Mouse (Mus musculus): Measurements from ENCODE around the gene Ccdc77. TPM values are rescaled to one million over a fixed set of nuclear protein-coding genes. Genes with fewer than 3 reads are reported as not detected.

Ccdc77 gene
- total and polyA plus RNA-seq, 3 experiments = 18.2 to 25.2 (median 21.0) TPM

GRCm38 (mm10) chr6:120324295-120324927 lies 39.8 kb downstream of the Ccdc77 start:
- Histone ChIP-seq H3K79me2 (replicated peaks; ENCODE audit: control insufficient read depth, extremely low read depth, insufficient read depth, poor library complexity, severe bottlenecking) (no peaks in the 10 kb centered on the region), H3K27me3 (replicated peaks) (no peaks in the 10 kb centered on the region), H3K4me3 (replicated peaks in 1 of 3; ENCODE audit: low read depth in 2 of 3, low read length in 2 of 3, poor library complexity in 1 of 3) (no peak overlapping the region), H3K4me2 (ENCODE audit: insufficient read depth, low read depth, poor library complexity, severe bottlenecking) (no peak overlapping the region), H3K4me1 (ENCODE audit: control insufficient read depth in 1 of 2, insufficient read depth in 2 of 2) (peaks cover 0 to 5% of the 10 kb centered on the region in 2 experiments; a peak in 1 of 4 replicates), H3K9ac (ENCODE audit: insufficient read depth, low read depth) (no peak overlapping the region), H3K9me3 (replicated peaks; ENCODE audit: low read length) (no peaks in the 10 kb centered on the region), H3K27ac (ENCODE audit: insufficient read depth, low read depth) (no peak overlapping the region), H3K36me3 (replicated peaks in 1 of 2; ENCODE audit: control insufficient read depth in 1 of 2, insufficient read depth in 1 of 2, low read length in 1 of 2) (peaks cover 26 to 44% of the 10 kb centered on the region in 2 experiments)
- peak; percentile 77 for DNase-seq (ENCODE audit: extremely low read depth)
- dilution Hi-C loops (cut with MboI; ENCODE audit: extremely low pct_ligation_motif_present, extremely low pct_unique_long_range_greater_than_20kb, low sequenced_read_pairs) = no loop called here
- in situ Hi-C loops (cut with MboI; ENCODE audit: low pct_ligation_motif_present, low pct_unique_long_range_greater_than_20kb, low sequenced_read_pairs) = loop anchor here (25.0 kb wide), 2 partner anchors 537 to 837 kb away; partner anchors contain the start of gene Fbxl14
- TF ChIP-seq ETS1 (conservative IDR thresholded peaks at IDR 0.05; ENCODE audit: low read depth, low read length) = no peak
- TF ChIP-seq ZC3H11A (IDR thresholded peaks at IDR 0.05; ENCODE audit: low read depth, low read length) = no peak
- no peak for TF ChIP-seq USF2 (conservative IDR thresholded peaks at IDR 0.05; ENCODE audit: low read depth, low read length)
- TF ChIP-seq RAD21 (IDR thresholded peaks at IDR 0.05; ENCODE audit: low read depth, low read length) = peak; percentile 77
- no peak for TF ChIP-seq ZKSCAN1 (IDR thresholded peaks at IDR 0.05; ENCODE audit: borderline replicate concordance, low read depth, low read length)
- TF ChIP-seq SMC3 (IDR thresholded peaks at IDR 0.05; ENCODE audit: low read depth, low read length) = peak; percentile 58
- TF ChIP-seq CTCF (conservative IDR thresholded peaks at IDR 0.05 in 1 of 2, IDR thresholded peaks at IDR 0.05 in 1 of 2; ENCODE audit: low read depth in 2 of 2, low read length in 2 of 2) = peak; percentile 86 to 91
- no peak for TF ChIP-seq MXI1 (IDR thresholded peaks at IDR 0.05; ENCODE audit: low read depth, low read length)
- no peak for TF ChIP-seq EP300 (IDR thresholded peaks at IDR 0.05; ENCODE audit: low read length)
- no peak for TF ChIP-seq E2F4 (IDR thresholded peaks at IDR 0.05; ENCODE audit: insufficient replicate concordance, low read depth, low read length)
- TF ChIP-seq ZNF384 (IDR thresholded peaks at IDR 0.05; ENCODE audit: low read depth, low read length) = no peak
- no peak for TF ChIP-seq GABPA (IDR thresholded peaks at IDR 0.05; ENCODE audit: insufficient replicate concordance, low read depth, low read length)
- TF ChIP-seq NELFE (IDR thresholded peaks at IDR 0.05; ENCODE audit: low read depth, low read length) = no peak
- no peak for TF ChIP-seq TCF12 (IDR thresholded peaks at IDR 0.05; ENCODE audit: low read depth, low read length)
- TF ChIP-seq JUN (IDR thresholded peaks at IDR 0.05; ENCODE audit: insufficient read depth, low read depth, low read length) = no peak
- TF ChIP-seq TBP (conservative IDR thresholded peaks at IDR 0.05; ENCODE audit: low read depth, low read length) = no peak
- no peak for TF ChIP-seq USF1 (IDR thresholded peaks at IDR 0.05; ENCODE audit: low read depth, low read length)
- TF ChIP-seq NRF1 (IDR thresholded peaks at IDR 0.05; ENCODE audit: low read depth, low read length) = no peak
- no peak for TF ChIP-seq MAFK (IDR thresholded peaks at IDR 0.05; ENCODE audit: insufficient replicate concordance, low read length)
- no peak for TF ChIP-seq KAT2A (IDR thresholded peaks at IDR 0.05; ENCODE audit: insufficient replicate concordance, low read length)
